Mouse (Mus musculus): ENCODE measurements around the gene Lhx8. TPM values are rescaled to one million over a fixed set of nuclear protein-coding genes. Genes with fewer than 3 reads are reported as not detected.

The Lhx8 gene
- polyA plus RNA-seq, 1 experiment, result not detected

DNA sequence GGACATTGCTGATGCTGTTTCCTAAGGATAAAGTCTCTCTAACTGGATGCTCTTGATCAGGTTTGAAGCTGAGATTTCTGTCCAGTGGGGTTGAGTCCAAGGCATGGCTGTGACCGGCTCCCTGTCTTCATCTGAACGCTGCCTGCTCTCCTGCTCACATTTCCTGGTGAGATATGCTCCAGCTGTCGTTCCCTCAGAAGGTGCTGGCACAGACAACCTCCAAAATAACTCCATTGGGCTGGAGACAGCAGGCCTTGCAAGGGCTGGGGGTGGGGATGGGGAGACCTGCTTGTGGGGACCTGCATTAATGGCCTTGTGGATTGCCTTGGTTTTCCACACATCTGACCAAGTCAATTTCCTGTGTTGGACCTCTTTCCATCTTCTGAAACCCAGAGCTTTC, 46.2 kb downstream of the Lhx8 start:
- Histone ChIP-seq H3K36me3 (ENCODE audit: control insufficient read depth, insufficient read depth) (no peaks in the 10 kb centered on the region), H3K27me3 (ENCODE audit: control insufficient read depth, insufficient read depth, insufficient read length) (no peaks in the 10 kb centered on the region), H3K79me2 (ENCODE audit: control insufficient read depth, insufficient read depth) (no peaks in the 10 kb centered on the region), H3K4me3 (no peak overlapping the region), H3K4me2 (ENCODE audit: low read depth) (no peak overlapping the region), H3ac (ENCODE audit: control insufficient read depth, insufficient read length) (no peak overlapping the region)
- TF ChIP-seq SRF (IDR thresholded peaks at IDR 0.05; ENCODE audit: control insufficient read depth, insufficient read length, low read depth) (no peak), MYOD1 (IDR thresholded peaks at IDR 0.05; ENCODE audit: control insufficient read depth in 1 of 3, insufficient read length in 2 of 3, low read depth in 2 of 3) (peak in 2 of 3 experiments; percentile 27 to 68), POLR2AphosphoS2 (IDR thresholded peaks at IDR 0.05; ENCODE audit: insufficient read length, low read depth) (no peak), E2F4 (IDR thresholded peaks at IDR 0.05; ENCODE audit: insufficient read depth) (no peak), MYOG (IDR thresholded peaks at IDR 0.05; ENCODE audit: control insufficient read depth in 1 of 3, insufficient read depth in 1 of 3, insufficient read length in 2 of 3, low read depth in 2 of 3) (peak in 2 of 3 experiments; percentile 66 to 75), USF1 (IDR thresholded peaks at IDR 0.05; ENCODE audit: low read depth) (no peak), CEBPB (IDR thresholded peaks at IDR 0.05; ENCODE audit: insufficient read depth, poor library complexity, severe bottlenecking) (no peak)

DNA sequence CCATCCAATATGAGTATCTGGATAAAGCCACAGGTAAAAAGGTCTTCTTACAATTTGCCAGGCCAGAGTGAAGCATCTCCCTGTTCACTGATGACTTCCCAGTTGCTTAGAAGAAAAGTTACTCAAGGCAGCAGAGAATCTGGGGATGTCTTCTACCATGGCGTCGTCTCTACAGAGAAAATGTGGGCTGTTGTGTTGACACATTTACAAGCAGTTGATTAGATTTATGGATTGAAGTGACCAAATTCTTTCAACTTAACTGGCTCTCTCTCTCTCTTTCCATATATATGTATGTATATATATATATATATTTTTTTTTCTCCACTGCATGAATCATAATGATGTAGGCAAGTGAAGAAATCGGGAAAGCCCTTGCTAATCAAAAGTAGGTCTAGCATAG, 55.8 kb downstream of the Lhx8 start:
- Histone ChIP-seq H3K4me2 (ENCODE audit: low read depth) (no peak overlapping the region), H3K79me2 (ENCODE audit: control insufficient read depth, insufficient read depth) (no peaks in the 10 kb centered on the region), H3K36me3 (ENCODE audit: control insufficient read depth, insufficient read depth) (no peaks in the 10 kb centered on the region), H3ac (ENCODE audit: control insufficient read depth, insufficient read length) (no peak overlapping the region), H3K4me3 (no peak overlapping the region), H3K27me3 (ENCODE audit: control insufficient read depth, insufficient read depth, insufficient read length) (no peaks in the 10 kb centered on the region)
- TF ChIP-seq MYOG (IDR thresholded peaks at IDR 0.05; ENCODE audit: control insufficient read depth in 1 of 3, insufficient read depth in 1 of 3, insufficient read length in 2 of 3, low read depth in 2 of 3) (no peak), SRF (IDR thresholded peaks at IDR 0.05; ENCODE audit: control insufficient read depth, insufficient read length, low read depth) (no peak), MYOD1 (IDR thresholded peaks at IDR 0.05; ENCODE audit: control insufficient read depth in 1 of 3, insufficient read length in 2 of 3, low read depth in 2 of 3) (no peak), CEBPB (IDR thresholded peaks at IDR 0.05; ENCODE audit: insufficient read depth, poor library complexity, severe bottlenecking) (no peak), POLR2AphosphoS2 (IDR thresholded peaks at IDR 0.05; ENCODE audit: insufficient read length, low read depth) (no peak), E2F4 (IDR thresholded peaks at IDR 0.05; ENCODE audit: insufficient read depth) (no peak), TCF3 (IDR thresholded peaks at IDR 0.05; ENCODE audit: insufficient read length, low read depth) (no peak), MAX (IDR thresholded peaks at IDR 0.05; ENCODE audit: low read depth) (no peak), USF1 (IDR thresholded peaks at IDR 0.05; ENCODE audit: low read depth) (no peak), REST (IDR thresholded peaks at IDR 0.05; ENCODE audit: insufficient read depth, insufficient read length) (no peak), TCF12 (IDR thresholded peaks at IDR 0.05; ENCODE audit: insufficient read depth, poor library complexity, severe bottlenecking) (no peak), POLR2A (IDR thresholded peaks at IDR 0.05; ENCODE audit: insufficient read length, low read depth) (no peak)

DNA sequence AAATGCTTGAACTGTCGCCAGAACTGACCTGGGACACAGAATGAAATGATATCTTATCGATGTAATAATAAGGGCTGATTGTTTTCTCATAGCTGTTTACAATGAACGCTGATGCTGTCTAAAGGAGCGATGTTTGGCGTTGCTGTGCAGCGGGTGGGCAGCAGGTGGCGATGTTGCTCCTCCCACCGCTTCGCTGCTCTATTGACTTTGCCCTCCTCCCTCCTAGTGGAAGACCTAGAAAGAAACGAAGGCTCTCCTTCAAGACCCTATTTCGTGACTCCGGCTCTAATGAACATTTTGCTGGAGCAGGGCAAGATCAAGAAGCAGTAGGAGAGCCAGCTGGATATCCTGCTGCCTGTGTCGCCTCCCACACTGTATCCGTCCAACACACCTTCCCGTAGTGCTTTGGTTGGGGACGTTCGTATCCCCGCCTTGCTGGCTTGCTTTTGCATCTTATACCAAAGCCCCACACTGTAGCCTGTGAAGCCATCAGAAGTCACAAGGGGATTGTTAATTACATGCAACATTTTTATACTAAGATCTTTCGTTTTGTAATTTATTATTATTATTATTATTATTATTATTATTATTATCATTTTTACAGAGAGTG, 60.6 kb downstream of the Lhx8 start:
- TF ChIP-seq SRF (IDR thresholded peaks at IDR 0.05; ENCODE audit: control insufficient read depth, insufficient read length, low read depth), result no peak
- TF ChIP-seq TCF3 (IDR thresholded peaks at IDR 0.05; ENCODE audit: insufficient read length, low read depth), result no peak
- no peak for TF ChIP-seq POLR2AphosphoS2 (IDR thresholded peaks at IDR 0.05; ENCODE audit: insufficient read length, low read depth)
- no peak for TF ChIP-seq TCF12 (IDR thresholded peaks at IDR 0.05; ENCODE audit: insufficient read depth, poor library complexity, severe bottlenecking)
- H3K36me3 ChIP-seq (ENCODE audit: control insufficient read depth, insufficient read depth), result no peaks in the 10 kb centered on the region
- no peaks in the 10 kb centered on the region for H3K27me3 ChIP-seq (ENCODE audit: control insufficient read depth, insufficient read depth, insufficient read length)
- H3K4me2 ChIP-seq (ENCODE audit: low read depth), result peak overlapping the region; percentile 21
- no peak overlapping the region for H3ac ChIP-seq (ENCODE audit: control insufficient read depth, insufficient read length)
- no peak overlapping the region for H3K4me3 ChIP-seq
- H3K79me2 ChIP-seq (ENCODE audit: control insufficient read depth, insufficient read depth), result no peaks in the 10 kb centered on the region

DNA sequence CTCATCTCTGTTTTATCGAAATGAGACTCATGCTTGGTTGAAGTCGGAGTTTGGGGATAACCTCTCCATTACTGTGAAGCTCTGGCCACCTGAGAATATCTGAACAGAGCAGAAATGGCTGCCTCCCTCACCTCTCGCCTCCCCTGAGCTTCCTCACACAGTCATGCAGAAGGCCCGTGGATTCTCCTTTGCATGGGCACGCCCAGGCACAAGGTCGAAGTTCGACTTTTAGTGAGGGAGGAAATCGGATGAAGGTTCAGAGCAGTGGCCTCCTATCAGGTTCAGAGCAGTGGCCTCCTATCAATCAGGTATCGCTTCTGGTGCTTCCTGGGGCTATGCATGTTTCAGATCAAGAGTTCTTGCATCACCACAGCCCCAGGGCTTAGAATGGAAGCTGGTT, 62.1 kb downstream of the Lhx8 start:
- Histone ChIP-seq H3K27me3 (ENCODE audit: control insufficient read depth, insufficient read depth, insufficient read length) (no peaks in the 10 kb centered on the region), H3K36me3 (ENCODE audit: control insufficient read depth, insufficient read depth) (no peaks in the 10 kb centered on the region), H3K79me2 (ENCODE audit: control insufficient read depth, insufficient read depth) (no peaks in the 10 kb centered on the region), H3K4me2 (ENCODE audit: low read depth) (no peak overlapping the region), H3ac (ENCODE audit: control insufficient read depth, insufficient read length) (no peak overlapping the region), H3K4me3 (no peak overlapping the region)
- no peak for TF ChIP-seq USF1 (IDR thresholded peaks at IDR 0.05; ENCODE audit: low read depth)
- no peak for TF ChIP-seq POLR2A (IDR thresholded peaks at IDR 0.05; ENCODE audit: insufficient read length, low read depth)

DNA sequence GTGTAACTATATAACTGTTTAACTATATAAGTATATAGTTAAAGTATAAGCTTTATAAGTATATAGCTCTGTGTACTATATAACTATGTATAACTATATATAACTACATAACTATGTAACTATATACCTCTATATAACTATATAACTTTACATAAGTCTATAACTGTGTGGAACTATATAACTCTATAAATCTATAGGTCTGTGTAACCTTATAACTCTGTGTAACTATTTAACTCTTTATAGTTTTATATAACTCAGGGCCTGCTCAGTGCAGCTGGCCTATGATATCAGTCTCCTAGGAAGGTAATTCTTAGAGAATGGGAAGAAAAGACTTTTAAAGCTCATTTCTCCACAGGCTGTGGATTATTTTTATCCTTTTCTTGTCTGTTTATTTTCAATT, 73.1 kb downstream of the Lhx8 start:
- H3K79me2 ChIP-seq (ENCODE audit: control insufficient read depth, insufficient read depth), result no peaks in the 10 kb centered on the region
- H3K4me3 ChIP-seq, result no peak overlapping the region
- H3K4me2 ChIP-seq (ENCODE audit: low read depth), result no peak overlapping the region
- no peaks in the 10 kb centered on the region for H3K27me3 ChIP-seq (ENCODE audit: control insufficient read depth, insufficient read depth, insufficient read length)
- H3K36me3 ChIP-seq (ENCODE audit: control insufficient read depth, insufficient read depth), result no peaks in the 10 kb centered on the region
- no peak overlapping the region for H3ac ChIP-seq (ENCODE audit: control insufficient read depth, insufficient read length)
- TF ChIP-seq TCF12 (IDR thresholded peaks at IDR 0.05; ENCODE audit: insufficient read depth, poor library complexity, severe bottlenecking), result no peak
- TF ChIP-seq MYOG (IDR thresholded peaks at IDR 0.05; ENCODE audit: control insufficient read depth in 1 of 3, insufficient read depth in 1 of 3, insufficient read length in 2 of 3, low read depth in 2 of 3), result no peak
- TF ChIP-seq E2F4 (IDR thresholded peaks at IDR 0.05; ENCODE audit: insufficient read depth), result no peak
- no peak for TF ChIP-seq POLR2A (IDR thresholded peaks at IDR 0.05; ENCODE audit: insufficient read length, low read depth)
- TF ChIP-seq MYOD1 (IDR thresholded peaks at IDR 0.05; ENCODE audit: control insufficient read depth in 1 of 3, insufficient read length in 2 of 3, low read depth in 2 of 3), result no peak
- TF ChIP-seq CEBPB (IDR thresholded peaks at IDR 0.05; ENCODE audit: insufficient read depth, poor library complexity, severe bottlenecking), result no peak
- no peak for TF ChIP-seq USF1 (IDR thresholded peaks at IDR 0.05; ENCODE audit: low read depth)
- TF ChIP-seq MAX (IDR thresholded peaks at IDR 0.05; ENCODE audit: low read depth), result no peak
- TF ChIP-seq REST (IDR thresholded peaks at IDR 0.05; ENCODE audit: insufficient read depth, insufficient read length), result no peak
- TF ChIP-seq SRF (IDR thresholded peaks at IDR 0.05; ENCODE audit: control insufficient read depth, insufficient read length, low read depth), result no peak

All from myocyte (in vitro differentiated cells).